Mouse (Mus musculus): Measurements from ENCODE around the gene Ccdc33. TPM values are rescaled to one million over a fixed set of nuclear protein-coding genes. Genes with fewer than 3 reads are reported as not detected.

The Ccdc33 gene
- total RNA-seq, 1 experiment, result 0.13 TPM

GRCm38 (mm10) chr9:58096629-58097301 lies 21.9 kb downstream of the Ccdc33 start:
- in situ Hi-C loops (cut with MboI; ENCODE audit: low sequenced_read_pairs in 2 of 2, unreplicated experiment in 2 of 2), result no loop called here

DNA sequence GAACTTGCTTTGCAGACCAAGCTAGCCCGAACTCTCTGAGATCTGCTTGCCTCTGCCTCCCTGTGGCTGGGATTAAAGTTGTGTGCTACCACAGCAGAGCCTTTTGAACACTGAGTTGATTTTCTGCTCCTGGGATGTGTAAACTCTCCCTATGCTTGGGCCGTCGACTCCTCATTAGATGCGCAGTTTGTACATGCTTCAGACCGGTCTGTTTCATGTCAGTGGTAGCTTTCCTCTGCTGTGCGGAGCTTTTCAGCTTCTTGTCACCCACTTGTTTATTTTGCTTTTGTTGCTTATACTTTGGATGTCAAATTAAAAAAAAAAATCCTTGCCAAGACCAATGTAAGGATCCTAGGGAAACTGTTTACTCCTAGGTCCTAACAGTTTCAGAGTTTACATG lies 22.6 kb downstream of the Ccdc33 start:
- H3K36me3 ChIP-seq (ENCODE audit: control insufficient read depth, insufficient read depth, low read length, poor library complexity, severe bottlenecking), result no peaks in the 10 kb centered on the region
- in situ Hi-C loops (cut with MboI; ENCODE audit: low sequenced_read_pairs in 2 of 2, unreplicated experiment in 2 of 2), result no loop called here
- H3K4me1 ChIP-seq (ENCODE audit: control insufficient read depth in 2 of 2, insufficient read depth in 2 of 2, low read length in 2 of 2, poor library complexity in 1 of 2), result peaks cover 5 to 22% of the 10 kb centered on the region in 2 experiments; a peak in 3 of 4 replicates
- no peak overlapping the region for H3K9ac ChIP-seq (ENCODE audit: insufficient read depth, low read depth, low read length, poor library complexity, severe bottlenecking)
- H3K9me3 ChIP-seq (ENCODE audit: control insufficient read depth, insufficient read depth, low read depth, low read length), result no peaks in the 10 kb centered on the region
- TF ChIP-seq ZNF384 (IDR thresholded peaks at IDR 0.05; ENCODE audit: low read depth, low read length), result no peak
- no peak for TF ChIP-seq CHD2 (IDR thresholded peaks at IDR 0.05; ENCODE audit: low read depth, low read length)
- TF ChIP-seq ZC3H11A (IDR thresholded peaks at IDR 0.05; ENCODE audit: borderline replicate concordance, low read depth, low read length), result no peak
- DNase-seq (ENCODE audit: low read depth, low spot score), result no peak
- no peak overlapping the region for H3K27ac ChIP-seq (ENCODE audit: insufficient read depth, low read depth, low read length, poor library complexity, severe bottlenecking)
- H3K4me3 ChIP-seq (ENCODE audit: insufficient read depth in 1 of 2, low read depth in 1 of 2, low read length in 2 of 2, poor library complexity in 1 of 2, severe bottlenecking in 1 of 2), result no peak overlapping the region

More at GRCm38 (mm10) chr9:58096629-58097301, 21.9 kb downstream of the Ccdc33 start:
- Histone ChIP-seq H3K27ac (ENCODE audit: insufficient read depth, low read depth, low read length, poor library complexity, severe bottlenecking) (no peak overlapping the region), H3K9ac (ENCODE audit: insufficient read depth, low read depth, low read length, poor library complexity, severe bottlenecking) (no peak overlapping the region), H3K9me3 (ENCODE audit: control insufficient read depth, insufficient read depth, low read depth, low read length) (no peaks in the 10 kb centered on the region), H3K4me1 (ENCODE audit: control insufficient read depth in 2 of 2, insufficient read depth in 2 of 2, low read length in 2 of 2, poor library complexity in 1 of 2) (peaks cover 5 to 22% of the 10 kb centered on the region in 2 experiments; a peak in 3 of 4 replicates), H3K36me3 (ENCODE audit: control insufficient read depth, insufficient read depth, low read length, poor library complexity, severe bottlenecking) (no peaks in the 10 kb centered on the region), H3K4me3 (ENCODE audit: insufficient read depth in 1 of 2, low read depth in 1 of 2, low read length in 2 of 2, poor library complexity in 1 of 2, severe bottlenecking in 1 of 2) (no peak overlapping the region)
- no peak for DNase-seq (ENCODE audit: low read depth, low spot score)
- TF ChIP-seq HCFC1 (IDR thresholded peaks at IDR 0.05; ENCODE audit: borderline replicate concordance, insufficient read depth, low read length) (no peak), CHD2 (IDR thresholded peaks at IDR 0.05; ENCODE audit: low read depth, low read length) (no peak), MAFK (IDR thresholded peaks at IDR 0.05; ENCODE audit: insufficient read depth, low read depth, low read length) (no peak), ZNF384 (IDR thresholded peaks at IDR 0.05; ENCODE audit: low read depth, low read length) (no peak), ZC3H11A (IDR thresholded peaks at IDR 0.05; ENCODE audit: borderline replicate concordance, low read depth, low read length) (no peak)

DNA sequence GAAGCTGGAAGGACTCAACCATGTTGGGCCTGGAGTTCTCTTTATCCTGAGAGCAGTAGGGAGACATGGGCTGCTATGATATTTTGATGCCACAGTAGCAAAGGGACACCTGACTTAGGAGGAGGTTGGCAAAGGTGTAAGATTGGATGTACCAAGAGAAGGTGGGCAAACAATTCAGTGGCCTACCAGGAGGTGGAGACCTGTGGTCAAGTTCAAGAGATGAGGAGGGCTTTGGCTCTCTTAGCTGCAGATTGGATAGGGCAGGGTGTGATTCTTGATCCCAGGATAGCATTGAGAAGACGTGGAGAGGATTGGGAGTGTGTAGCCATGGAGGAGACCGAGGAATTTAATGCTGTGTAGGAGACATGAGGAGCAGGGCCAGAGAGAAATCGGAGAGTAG lies 24.8 kb downstream of the Ccdc33 start:
- Histone ChIP-seq H3K9ac (ENCODE audit: insufficient read depth, low read depth, low read length, poor library complexity, severe bottlenecking) (no peak overlapping the region), H3K36me3 (ENCODE audit: control insufficient read depth, insufficient read depth, low read length, poor library complexity, severe bottlenecking) (no peaks in the 10 kb centered on the region), H3K27ac (ENCODE audit: insufficient read depth, low read depth, low read length, poor library complexity, severe bottlenecking) (no peak overlapping the region), H3K4me3 (ENCODE audit: insufficient read depth in 1 of 2, low read depth in 1 of 2, low read length in 2 of 2, poor library complexity in 1 of 2, severe bottlenecking in 1 of 2) (no peak overlapping the region), H3K4me1 (ENCODE audit: control insufficient read depth in 2 of 2, insufficient read depth in 2 of 2, low read length in 2 of 2, poor library complexity in 1 of 2) (peaks cover 5 to 16% of the 10 kb centered on the region in 2 experiments; a peak in 3 of 4 replicates), H3K9me3 (ENCODE audit: control insufficient read depth, insufficient read depth, low read depth, low read length) (no peaks in the 10 kb centered on the region)
- TF ChIP-seq HCFC1 (IDR thresholded peaks at IDR 0.05; ENCODE audit: borderline replicate concordance, insufficient read depth, low read length), result no peak
- no peak for TF ChIP-seq MAFK (IDR thresholded peaks at IDR 0.05; ENCODE audit: insufficient read depth, low read depth, low read length)
- TF ChIP-seq ZC3H11A (IDR thresholded peaks at IDR 0.05; ENCODE audit: borderline replicate concordance, low read depth, low read length), result no peak
- no peak for TF ChIP-seq ZNF384 (IDR thresholded peaks at IDR 0.05; ENCODE audit: low read depth, low read length)
- TF ChIP-seq CHD2 (IDR thresholded peaks at IDR 0.05; ENCODE audit: low read depth, low read length), result no peak
- in situ Hi-C loops (cut with MboI; ENCODE audit: low sequenced_read_pairs in 2 of 2, unreplicated experiment in 2 of 2), result no loop called here
- no peak for DNase-seq (ENCODE audit: low read depth, low spot score)

GRCm38 (mm10) chr9:58092581-58093269 lies 25.9 kb downstream of the Ccdc33 start:
- no peak overlapping the region for H3K27ac ChIP-seq (ENCODE audit: insufficient read depth, low read depth, low read length, poor library complexity, severe bottlenecking)

More at GRCm38 (mm10) chr9:58092581-58093269, 25.9 kb downstream of the Ccdc33 start:
- no peak overlapping the region for H3K4me3 ChIP-seq (ENCODE audit: insufficient read depth in 1 of 2, low read depth in 1 of 2, low read length in 2 of 2, poor library complexity in 1 of 2, severe bottlenecking in 1 of 2)
- DNase-seq (ENCODE audit: low read depth, low spot score), result no peak
- TF ChIP-seq CHD2 (IDR thresholded peaks at IDR 0.05; ENCODE audit: low read depth, low read length), result no peak
- TF ChIP-seq ZC3H11A (IDR thresholded peaks at IDR 0.05; ENCODE audit: borderline replicate concordance, low read depth, low read length), result no peak
- no peak for TF ChIP-seq MAFK (IDR thresholded peaks at IDR 0.05; ENCODE audit: insufficient read depth, low read depth, low read length)
- TF ChIP-seq HCFC1 (IDR thresholded peaks at IDR 0.05; ENCODE audit: borderline replicate concordance, insufficient read depth, low read length), result no peak
- no peak for TF ChIP-seq ZNF384 (IDR thresholded peaks at IDR 0.05; ENCODE audit: low read depth, low read length)
- in situ Hi-C loops (cut with MboI; ENCODE audit: low sequenced_read_pairs in 2 of 2, unreplicated experiment in 2 of 2), result no loop called here
- H3K36me3 ChIP-seq (ENCODE audit: control insufficient read depth, insufficient read depth, low read length, poor library complexity, severe bottlenecking), result no peaks in the 10 kb centered on the region
- H3K9ac ChIP-seq (ENCODE audit: insufficient read depth, low read depth, low read length, poor library complexity, severe bottlenecking), result no peak overlapping the region
- H3K9me3 ChIP-seq (ENCODE audit: control insufficient read depth, insufficient read depth, low read depth, low read length), result no peaks in the 10 kb centered on the region
- peaks cover 2 to 10% of the 10 kb centered on the region in 2 experiments; a peak in 2 of 4 replicates for H3K4me1 ChIP-seq (ENCODE audit: control insufficient read depth in 2 of 2, insufficient read depth in 2 of 2, low read length in 2 of 2, poor library complexity in 1 of 2)
